Mouse (Mus musculus) leukemia stem cell, adult 10-12 weeks (primary cell): ENCODE results near the gene Syt7. TPM values are rescaled to one million over a fixed set of nuclear protein-coding genes. Genes with fewer than 3 reads are reported as not detected.

Experiments
- polyA plus RNA-seq: library from polyadenylated mRNA; stranded (reverse); fragments of >175 nt; gene quantifications from 2 replicates; pipeline ENCODE4 v1.2.3, GENCODE M21; 2012; ENCODE audit warnings: low replicate concordance

The Syt7 gene
- 0.06 and 0.10 TPM in 2 replicates for polyA plus RNA-seq

GRCm38 (mm10) chr19:10388615-10389313, at the start of gene Syt7:
Gene Syt7 (plus strand): TSS chr19:10389090.

GRCm38 (mm10) chr19:10456752-10457483, 68.0 kb downstream of the Syt7 start, which contains the start of gene Lrrc10b:
Gene Lrrc10b (minus strand): TSS chr19:10457473.

DNA sequence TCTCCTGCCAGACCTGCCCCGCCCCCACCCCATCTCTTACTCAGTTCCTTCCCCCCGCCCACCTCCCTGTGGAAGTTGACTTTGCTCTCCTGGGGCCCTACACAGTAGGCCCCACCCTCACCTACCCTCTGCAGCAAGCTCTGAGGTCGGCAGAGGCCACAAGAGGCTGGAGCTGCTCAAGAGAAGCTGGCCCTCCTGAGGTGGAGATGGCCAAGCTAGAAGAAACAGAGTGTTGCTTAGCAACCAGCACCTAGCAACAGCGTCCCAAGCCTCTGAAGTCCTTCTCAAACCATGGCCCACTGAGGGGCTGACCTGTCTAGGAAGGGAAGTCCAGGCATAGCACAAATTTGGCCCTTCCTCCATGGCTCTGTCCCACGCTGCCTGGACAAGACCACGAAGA, 93.8 kb downstream of the Syt7 start, which contains the start of gene Ppp1r32:
Ppp1r32 (minus strand) TSS at position 226 of the 400 bp plus-strand sequence.

Other genes starting within 250 kb of the Syt7 start
- 81.8 and 109 TPM in 2 replicates for gene Fads1, start 206.2 kb upstream of the Syt7 start, polyA plus RNA-seq
- 8.3 and 10.4 TPM in 2 replicates for gene Tmem258, start 185.1 kb upstream of the Syt7 start, polyA plus RNA-seq
- 34.7 and 79.8 TPM in 2 replicates for gene Fen1, start 184.9 kb upstream of the Syt7 start, polyA plus RNA-seq
- gene Myrf, start 148.3 kb upstream of the Syt7 start, polyA plus RNA-seq: 0.20 and 0.39 TPM in 2 replicates
- 0.33 and 0.92 TPM in 2 replicates for gene Dagla, start 84.2 kb upstream of the Syt7 start, polyA plus RNA-seq
- not detected in 2 replicates for gene Lrrc10b, start 68.4 kb downstream of the Syt7 start, polyA plus RNA-seq
- gene Ppp1r32, start 93.8 kb downstream of the Syt7 start, polyA plus RNA-seq: 1.6 and 2.4 TPM in 2 replicates
- gene Cpsf7, start 136.2 kb downstream of the Syt7 start, polyA plus RNA-seq: 19.7 and 89.8 TPM in 2 replicates
- gene Sdhaf2, start 137.1 kb downstream of the Syt7 start, polyA plus RNA-seq: 2.7 and 8.7 TPM in 2 replicates
- gene Tmem216, start 167.1 kb downstream of the Syt7 start, polyA plus RNA-seq: 1.7 and 3.3 TPM in 2 replicates
- 7.5 and 31.2 TPM in 2 replicates for gene Cyb561a3, start 188.1 kb downstream of the Syt7 start, polyA plus RNA-seq
- gene Tmem138, start 188.3 kb downstream of the Syt7 start, polyA plus RNA-seq: 3.3 and 5.8 TPM in 2 replicates
- 11.8 and 24.1 TPM in 2 replicates for gene Ddb1, start 216.2 kb downstream of the Syt7 start, polyA plus RNA-seq
- 1.1 and 2.8 TPM in 2 replicates for gene Tkfc, start 216.6 kb downstream of the Syt7 start, polyA plus RNA-seq
- gene Vwce, start 245.1 kb downstream of the Syt7 start, polyA plus RNA-seq: 2.5 and 4.1 TPM in 2 replicates